Mouse (Mus musculus): ENCODE measurements around the gene Zdhhc18. TPM values are rescaled to one million over a fixed set of nuclear protein-coding genes. Genes with fewer than 3 reads are reported as not detected.

Gene Zdhhc18
- total and polyA plus RNA-seq, 3 experiments: 4.4 to 11.6 (median 9.6) TPM

DNA sequence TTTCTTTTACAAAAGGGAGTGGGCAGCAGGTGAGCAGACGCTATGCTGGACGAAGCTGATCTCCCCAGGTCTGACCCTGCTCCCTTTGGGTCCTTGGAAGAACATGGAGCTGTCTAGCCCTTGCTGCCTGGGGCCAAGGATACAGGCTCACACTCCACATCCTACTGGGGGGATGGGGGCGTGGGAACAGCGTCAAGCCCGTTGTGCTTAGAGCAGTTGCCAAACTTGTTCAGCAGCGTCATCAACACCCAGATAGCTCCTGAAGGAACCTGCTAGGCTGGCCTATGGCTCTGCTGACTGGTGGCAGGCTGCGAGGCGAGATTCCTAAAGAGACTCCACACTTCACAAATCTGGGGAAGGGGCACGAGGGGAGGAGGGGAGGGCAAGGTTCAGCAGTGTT, 44.6 kb downstream of the Zdhhc18 start:
- TF ChIP-seq GATA2 (IDR thresholded peaks at IDR 0.05; ENCODE audit: borderline replicate concordance, low read depth, low read length) (no peak), GATA1 (IDR thresholded peaks at IDR 0.05; ENCODE audit: borderline replicate concordance, low read length) (no peak), CTCF (IDR thresholded peaks at IDR 0.05; ENCODE audit: low read depth, low read length) (no peak), POLR2AphosphoS5 (IDR thresholded peaks at IDR 0.05; ENCODE audit: insufficient replicate concordance, low read depth, low read length) (no peak), TAL1 (conservative IDR thresholded peaks at IDR 0.05; ENCODE audit: low read depth, low read length) (no peak)
- Histone ChIP-seq H3K4me1 (ENCODE audit: insufficient read depth, low read depth, low read length) (0 out of 2 replicates have a peak, but pooled peaks cover 4% of the 10 kb centered on the region), H3K9me3 (replicated peaks) (no peaks in the 10 kb centered on the region), H3K36me3 (replicated peaks) (peaks cover 46% of the 10 kb centered on the region), H3K4me3 (ENCODE audit: low read depth, low read length) (no peak overlapping the region; the same call in 1 of the 2 replicates), H3K27me3 (ENCODE audit: insufficient read depth, low read length) (peaks cover 19% of the 10 kb centered on the region; the same call in 1 of the 2 replicates)
- DNase-seq (ENCODE audit: low spot score) (no peak), ATAC-seq (ENCODE audit: extremely low read depth, insufficient number of reproducible peaks, low FRiP score, poor library complexity, severe bottlenecking) (no peak)

DNA sequence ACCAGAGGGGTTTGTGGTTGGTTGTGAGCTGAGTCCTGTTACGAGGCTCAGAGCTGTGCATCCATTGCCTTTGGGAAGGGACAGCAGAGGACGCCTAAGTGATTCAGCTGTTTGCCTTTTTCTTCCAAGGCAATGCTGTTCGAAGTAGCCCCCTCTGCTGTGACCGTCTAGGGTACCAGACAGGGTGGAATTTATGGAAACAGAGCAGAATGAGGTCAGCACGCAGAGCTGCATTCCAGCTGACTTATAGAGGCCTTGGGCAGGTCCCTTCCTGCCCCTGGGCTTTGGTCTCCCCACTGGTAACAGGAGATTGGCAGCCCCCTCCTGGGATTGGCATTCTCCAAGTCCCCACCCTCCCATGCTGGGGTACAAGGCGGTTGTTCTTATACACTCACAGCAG, 45.1 kb downstream of the Zdhhc18 start:
- Histone ChIP-seq H3K36me3 (replicated peaks) (peaks cover 43% of the 10 kb centered on the region), H3K27me3 (ENCODE audit: insufficient read depth, low read length) (peaks cover 24% of the 10 kb centered on the region; the same call in 1 of the 2 replicates), H3K9me3 (replicated peaks) (no peaks in the 10 kb centered on the region), H3K4me1 (ENCODE audit: insufficient read depth, low read depth, low read length) (peaks cover 9% of the 10 kb centered on the region), H3K4me3 (ENCODE audit: low read depth, low read length) (no peak overlapping the region)
- ATAC-seq (ENCODE audit: extremely low read depth, insufficient number of reproducible peaks, low FRiP score, poor library complexity, severe bottlenecking) (no peak), DNase-seq (ENCODE audit: low spot score) (no peak)
- TF ChIP-seq GATA1 (IDR thresholded peaks at IDR 0.05; ENCODE audit: borderline replicate concordance, low read length): no peak
- TF ChIP-seq GATA2 (IDR thresholded peaks at IDR 0.05; ENCODE audit: borderline replicate concordance, low read depth, low read length): no peak
- no peak for TF ChIP-seq POLR2AphosphoS5 (IDR thresholded peaks at IDR 0.05; ENCODE audit: insufficient replicate concordance, low read depth, low read length)
- no peak for TF ChIP-seq CTCF (IDR thresholded peaks at IDR 0.05; ENCODE audit: low read depth, low read length)
- TF ChIP-seq TAL1 (conservative IDR thresholded peaks at IDR 0.05; ENCODE audit: low read depth, low read length): no peak

DNA sequence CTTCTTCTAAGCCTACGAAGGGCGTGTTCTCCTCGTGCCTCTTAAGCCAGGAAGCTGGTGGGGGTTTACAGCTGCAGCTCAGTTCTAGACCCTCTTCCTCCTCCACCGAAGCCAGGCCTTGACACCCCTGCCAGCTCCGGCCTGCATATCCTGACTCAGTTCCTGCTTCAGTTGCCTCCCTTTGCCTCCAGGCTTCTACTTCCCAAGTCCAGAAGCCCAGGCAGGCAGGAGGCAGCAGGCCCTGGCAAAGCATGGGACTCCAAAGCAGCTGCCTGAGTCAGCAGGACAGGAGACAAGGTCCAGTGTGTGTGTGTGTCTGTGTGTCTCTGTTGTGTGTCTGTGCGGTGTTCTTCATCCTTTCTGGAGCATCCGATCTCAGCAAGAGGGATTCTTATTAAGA, 45.8 kb downstream of the Zdhhc18 start:
- peaks cover 39% of the 10 kb centered on the region for H3K36me3 ChIP-seq (replicated peaks)
- peaks cover 15% of the 10 kb centered on the region for H3K4me1 ChIP-seq (ENCODE audit: insufficient read depth, low read depth, low read length)
- no peak for DNase-seq (ENCODE audit: low spot score)
- H3K27me3 ChIP-seq (ENCODE audit: insufficient read depth, low read length): peaks cover 31% of the 10 kb centered on the region
- ATAC-seq (ENCODE audit: extremely low read depth, insufficient number of reproducible peaks, low FRiP score, poor library complexity, severe bottlenecking): no peak
- TF ChIP-seq TAL1 (conservative IDR thresholded peaks at IDR 0.05; ENCODE audit: low read depth, low read length) (no peak), CTCF (IDR thresholded peaks at IDR 0.05; ENCODE audit: low read depth, low read length) (no peak), POLR2AphosphoS5 (IDR thresholded peaks at IDR 0.05; ENCODE audit: insufficient replicate concordance, low read depth, low read length) (no peak), GATA2 (IDR thresholded peaks at IDR 0.05; ENCODE audit: borderline replicate concordance, low read depth, low read length) (no peak), GATA1 (IDR thresholded peaks at IDR 0.05; ENCODE audit: borderline replicate concordance, low read length) (no peak)
- H3K9me3 ChIP-seq (replicated peaks): no peaks in the 10 kb centered on the region
- H3K4me3 ChIP-seq (ENCODE audit: low read depth, low read length): no peak overlapping the region

DNA sequence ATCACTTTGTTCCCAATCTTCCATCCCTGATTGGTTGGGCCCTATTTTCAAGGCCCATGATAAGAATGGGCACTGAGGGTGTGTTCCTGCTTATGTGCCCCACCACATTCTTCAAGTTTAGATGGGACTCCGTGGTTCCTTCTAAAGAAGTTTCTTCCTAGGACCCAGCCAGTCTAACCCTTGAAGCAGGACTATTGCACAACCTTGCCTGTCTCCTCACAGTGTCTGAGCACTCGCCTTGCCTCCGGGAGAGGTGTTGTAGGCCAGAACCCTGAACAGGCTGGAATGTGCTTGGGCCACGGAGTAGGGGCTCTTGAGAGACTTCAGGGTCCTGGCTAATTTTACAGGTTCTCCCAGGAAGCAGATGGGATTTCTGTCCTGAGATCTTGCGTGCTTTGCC, 46.9 kb downstream of the Zdhhc18 start:
- Histone ChIP-seq H3K4me3 (ENCODE audit: low read depth, low read length) (no peak overlapping the region), H3K9me3 (replicated peaks) (no peaks in the 10 kb centered on the region), H3K27me3 (ENCODE audit: insufficient read depth, low read length) (peaks cover 34% of the 10 kb centered on the region), H3K4me1 (ENCODE audit: insufficient read depth, low read depth, low read length) (peaks cover 24% of the 10 kb centered on the region), H3K36me3 (replicated peaks) (peaks cover 32% of the 10 kb centered on the region)
- no peak for DNase-seq (ENCODE audit: low spot score)
- TF ChIP-seq CTCF (IDR thresholded peaks at IDR 0.05; ENCODE audit: low read depth, low read length) (no peak), GATA1 (IDR thresholded peaks at IDR 0.05; ENCODE audit: borderline replicate concordance, low read length) (no peak), POLR2AphosphoS5 (IDR thresholded peaks at IDR 0.05; ENCODE audit: insufficient replicate concordance, low read depth, low read length) (no peak), GATA2 (IDR thresholded peaks at IDR 0.05; ENCODE audit: borderline replicate concordance, low read depth, low read length) (no peak), TAL1 (conservative IDR thresholded peaks at IDR 0.05; ENCODE audit: low read depth, low read length) (no peak)
- ATAC-seq (ENCODE audit: extremely low read depth, insufficient number of reproducible peaks, low FRiP score, poor library complexity, severe bottlenecking): no peak

DNA sequence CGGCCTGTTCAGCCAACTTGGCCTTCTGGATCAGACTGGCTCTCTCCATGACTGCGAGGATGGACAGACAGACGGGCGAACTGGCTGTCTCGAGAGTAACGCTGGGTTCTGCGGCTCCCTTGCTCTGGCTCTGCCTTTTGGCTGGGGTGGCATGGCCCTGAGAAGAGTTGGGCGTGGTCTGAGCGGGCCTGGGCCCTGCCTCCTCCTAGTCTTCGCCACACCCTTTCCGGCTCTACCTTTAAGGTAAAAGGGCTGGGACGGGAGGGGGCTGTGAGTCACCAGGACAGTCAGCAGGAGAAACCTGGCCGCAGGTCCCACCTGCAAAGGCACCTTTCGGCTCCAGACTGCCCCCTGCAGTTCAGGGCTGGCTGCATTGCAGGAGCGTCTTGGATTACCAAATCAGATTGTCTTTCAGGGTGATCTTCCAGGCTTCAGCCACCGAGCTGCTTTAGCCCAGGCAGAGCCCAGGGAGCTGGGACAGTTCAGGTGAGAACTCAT, 48.2 kb downstream of the Zdhhc18 start, which contains the start of gene Sfn:
Sfn (minus strand) TSS at position 448 of the 498 bp plus-strand sequence.
- no peak for DNase-seq (ENCODE audit: low spot score)
- H3K9me3 ChIP-seq (replicated peaks): no peaks in the 10 kb centered on the region
- H3K4me1 ChIP-seq (ENCODE audit: insufficient read depth, low read depth, low read length): peaks cover 19% of the 10 kb centered on the region
- H3K27me3 ChIP-seq (ENCODE audit: insufficient read depth, low read length): peaks cover 31% of the 10 kb centered on the region
- H3K36me3 ChIP-seq (replicated peaks): peaks cover 24% of the 10 kb centered on the region
- H3K4me3 ChIP-seq (ENCODE audit: low read depth, low read length): no peak within 1 kb of the TSS
- ATAC-seq (ENCODE audit: extremely low read depth, insufficient number of reproducible peaks, low FRiP score, poor library complexity, severe bottlenecking): no peak
- no peak for TF ChIP-seq TAL1 (conservative IDR thresholded peaks at IDR 0.05; ENCODE audit: low read depth, low read length)
- no peak for TF ChIP-seq GATA1 (IDR thresholded peaks at IDR 0.05; ENCODE audit: borderline replicate concordance, low read length)
- TF ChIP-seq POLR2AphosphoS5 (IDR thresholded peaks at IDR 0.05; ENCODE audit: insufficient replicate concordance, low read depth, low read length): no peak
- no peak for TF ChIP-seq GATA2 (IDR thresholded peaks at IDR 0.05; ENCODE audit: borderline replicate concordance, low read depth, low read length)
- no peak for TF ChIP-seq CTCF (IDR thresholded peaks at IDR 0.05; ENCODE audit: low read depth, low read length)

DNA sequence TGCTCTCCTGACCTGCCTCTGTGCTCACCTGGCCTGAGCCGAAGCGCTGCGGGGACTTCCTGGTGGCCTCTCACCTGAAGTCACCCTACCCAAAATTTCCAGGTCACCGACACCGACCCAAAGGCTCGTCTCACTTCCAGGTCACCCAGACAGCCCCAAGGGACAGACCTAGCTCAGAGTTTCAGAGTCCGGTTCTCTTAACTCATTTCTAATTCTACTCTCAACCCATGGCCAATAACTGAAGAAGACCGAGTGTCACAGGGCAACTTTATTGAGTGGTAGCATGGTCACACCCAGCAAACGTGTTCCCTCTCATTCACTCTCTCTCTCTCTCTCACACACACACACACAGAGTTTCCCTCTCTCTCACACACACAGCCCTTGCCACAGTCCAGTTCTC, 49.6 kb downstream of the Zdhhc18 start:
- ATAC-seq (ENCODE audit: extremely low read depth, insufficient number of reproducible peaks, low FRiP score, poor library complexity, severe bottlenecking): no peak
- DNase-seq (ENCODE audit: low spot score): no peak
- Histone ChIP-seq H3K4me3 (ENCODE audit: low read depth, low read length) (peak overlapping the region; percentile 8; the same call in 1 of the 2 replicates), H3K36me3 (replicated peaks) (peaks cover 12% of the 10 kb centered on the region), H3K27me3 (ENCODE audit: insufficient read depth, low read length) (peaks cover 23% of the 10 kb centered on the region), H3K4me1 (ENCODE audit: insufficient read depth, low read depth, low read length) (peaks cover 19% of the 10 kb centered on the region), H3K9me3 (replicated peaks) (no peaks in the 10 kb centered on the region)
- TF ChIP-seq GATA1 (IDR thresholded peaks at IDR 0.05; ENCODE audit: borderline replicate concordance, low read length): no peak
- TF ChIP-seq GATA2 (IDR thresholded peaks at IDR 0.05; ENCODE audit: borderline replicate concordance, low read depth, low read length): no peak
- no peak for TF ChIP-seq TAL1 (conservative IDR thresholded peaks at IDR 0.05; ENCODE audit: low read depth, low read length)
- no peak for TF ChIP-seq CTCF (IDR thresholded peaks at IDR 0.05; ENCODE audit: low read depth, low read length)
- TF ChIP-seq POLR2AphosphoS5 (IDR thresholded peaks at IDR 0.05; ENCODE audit: insufficient replicate concordance, low read depth, low read length): no peak
